Mouse (Mus musculus) hindbrain, embryonic 14.5 days (tissue): ENCODE data around the gene Cenpo. TPM values are rescaled to one million over a fixed set of nuclear protein-coding genes. Genes with fewer than 3 reads are reported as not detected.
"Not testable (repeated sequence)": the region's sequence is repeated elsewhere in the genome, so short reads cannot be mapped to it uniquely, and the experiment has no call there.

Experiments used
- ATAC-seq: fragments of 200-750 bp; cut with Nextera tagmentation; 2 replicates; pipeline ENCODE4 v1.8.0; 2017; ENCODE audit warnings: moderate number of reproducible peaks, mild to moderate bottlenecking, moderate TSS enrichment, moderate library complexity; ENCODE audit not compliant: low FRiP score
- DNase-seq: peaks from one replicate; pipeline ENCODE4 v3.0.0-alpha.2; 2015; ENCODE audit warnings: low spot score
- H3K27ac ChIP-seq: fragments of 300-500 bp; sonication (generic); 2 replicates; pipeline ENCODE4 v1.5.1; 2014; ENCODE audit warnings: mild to moderate bottlenecking, moderate library complexity
- H3K27me3 ChIP-seq: fragments of 300-500 bp; sonication (generic); 2 replicates; pipeline ENCODE4 v1.6.1; 2014; ENCODE audit warnings: mild to moderate bottlenecking, low read length, mixed read lengths; ENCODE audit not compliant: control insufficient read depth, insufficient read depth
- H3K36me3 ChIP-seq: fragments of 300-500 bp; sonication (generic); replicated peaks from 2 replicates; pipeline ENCODE4 v1.6.1; 2014; ENCODE audit not compliant: control insufficient read depth, insufficient read depth
- H3K4me1 ChIP-seq: fragments of 300-500 bp; sonication (generic); replicated peaks from 2 replicates; pipeline ENCODE4 v1.6.1; 2014; ENCODE audit warnings: antibody characterized with exemption, low read length, mixed read lengths; ENCODE audit not compliant: control insufficient read depth, insufficient read depth
- H3K4me2 ChIP-seq: fragments of 300-500 bp; sonication (generic); replicated peaks from 2 replicates; pipeline ENCODE4 v1.6.1; 2014; ENCODE audit warnings: mild to moderate bottlenecking, moderate library complexity
- H3K4me3 ChIP-seq: fragments of 300-500 bp; sonication (generic); replicated peaks from 2 replicates; pipeline ENCODE4 v1.5.1; 2014; ENCODE audit warnings: mild to moderate bottlenecking, low read length
- H3K9ac ChIP-seq: fragments of 300-500 bp; sonication (generic); 2 replicates; pipeline ENCODE4 v1.6.1; 2014
- H3K9me3 ChIP-seq: fragments of 300-500 bp; sonication (generic); 2 replicates; pipeline ENCODE4 v1.6.1; 2016; ENCODE audit warnings: low read length; ENCODE audit not compliant: control insufficient read depth
- WGBS: fragments of 180-500 bp; shearing (Covaris S2); extraction: QIAGEN DNeasy Blood & Tissue Kit; methylation state at CpG from one replicate; pipeline ENCODE4 v1.1.7; 2014; 5-methylcytosine and 5-hydroxymethylcytosine counted together
- polyA plus RNA-seq: library from polyadenylated mRNA; unstranded; fragments of >200 nt; fragmentation: Nextera tagmentation; extraction: Ambion mirVana; gene quantifications from 2 replicates; pipeline ENCODE4 v1.2.1, GENCODE M21; 2014

The Cenpo gene
- polyA plus RNA-seq, 1 experiment from 2014 or later, result 6.2 TPM

- no peak overlapping the region for H3K9ac ChIP-seq
- H3K9me3 ChIP-seq, result no peaks in the 10 kb centered on the region
- WGBS, result 78% methylated on average over 2 of the region's 2 CpGs
- peaks cover 14% of the 10 kb centered on the region for H3K36me3 ChIP-seq
- no peaks in the 10 kb centered on the region for H3K27me3 ChIP-seq
- no peak overlapping the region for H3K4me2 ChIP-seq
- no peaks in the 10 kb centered on the region for H3K4me1 ChIP-seq
- no peak overlapping the region for H3K4me3 ChIP-seq
- DNase-seq (no peak), ATAC-seq (no peak)
- H3K27ac ChIP-seq, result no peak overlapping the region
Observed at GRCm38 (mm10) chr12:4243805-4244204, 9.7 kb upstream of the Cenpo start.

DNA sequence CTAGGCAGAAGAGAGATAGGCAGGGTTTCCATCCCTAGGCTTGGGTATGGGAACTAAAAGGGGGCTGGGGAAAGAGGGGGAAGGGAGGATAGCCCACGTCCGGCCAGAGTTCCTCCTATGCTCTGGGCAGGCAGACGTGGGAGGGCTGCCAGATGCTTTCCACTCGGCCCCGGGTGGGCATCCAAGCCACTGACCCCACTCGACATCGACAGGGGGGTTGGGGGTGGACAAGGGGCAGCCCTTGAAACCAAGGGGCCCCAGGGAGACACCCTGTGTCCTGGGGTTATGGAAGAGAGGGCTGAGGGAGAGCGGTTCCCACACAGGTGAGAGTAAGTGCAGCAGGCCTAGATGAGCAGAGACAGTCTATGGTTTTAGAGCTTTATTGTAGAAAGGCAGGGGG is 6.2 kb upstream of the Cenpo start:
- WGBS, result 71% methylated on average over 8 of the region's 8 CpGs
- not testable (repeated sequence) for ATAC-seq, H3K36me3 ChIP-seq

GRCm38 (mm10) chr12:4237481-4237880 is 3.4 kb upstream of the Cenpo start:
- 94% methylated on average over 15 of the region's 15 CpGs for WGBS
- Histone ChIP-seq H3K27ac (no peak overlapping the region), H3K27me3 (no peaks in the 10 kb centered on the region), H3K9me3 (no peaks in the 10 kb centered on the region), H3K9ac (no peak overlapping the region), H3K4me1 (peaks cover 14% of the 10 kb centered on the region), H3K4me2 (no peak overlapping the region), H3K36me3 (peaks cover 6% of the 10 kb centered on the region; the same call in 1 of the 2 replicates), H3K4me3 (no peak overlapping the region)
- DNase-seq (no peak), ATAC-seq (no peak)

More for the DNA sequence above, 6.2 kb upstream of the Cenpo start:
- H3K4me2 ChIP-seq, H3K27me3 ChIP-seq, DNase-seq, H3K9ac ChIP-seq, H3K4me1 ChIP-seq, H3K27ac ChIP-seq, H3K4me3 ChIP-seq, H3K9me3 ChIP-seq: not testable (repeated sequence)

DNA sequence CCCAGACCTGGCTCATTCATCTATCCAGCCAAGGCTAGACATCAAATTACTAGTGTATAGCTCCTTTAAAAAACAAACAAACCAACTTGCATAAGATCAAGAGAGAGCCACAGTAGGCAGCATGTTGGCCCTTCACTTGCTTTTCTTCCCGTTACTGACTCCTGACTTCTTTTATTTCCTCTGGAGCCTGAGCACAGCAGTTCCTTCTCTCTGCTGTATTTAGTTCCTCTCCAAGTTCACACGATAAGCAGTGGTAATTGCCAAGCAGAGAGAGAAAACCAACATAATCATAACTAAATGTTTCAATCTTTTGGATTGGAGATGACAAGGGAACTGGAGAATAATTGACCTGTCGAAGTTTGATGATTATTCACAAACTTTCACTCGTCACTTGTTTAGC is 1.3 kb downstream of the Cenpo start:
- Histone ChIP-seq H3K4me1 (peaks cover 16% of the 10 kb centered on the region), H3K9me3 (no peaks in the 10 kb centered on the region), H3K27me3 (no peaks in the 10 kb centered on the region), H3K27ac (no peak overlapping the region), H3K4me2 (peak overlapping the region; percentile 71), H3K9ac (no peak overlapping the region), H3K4me3 (peak overlapping the region; percentile 55; the same call in 1 of the 2 replicates), H3K36me3 (peaks cover 11% of the 10 kb centered on the region; the same call in 1 of the 2 replicates)
- ATAC-seq (no peak), DNase-seq (no peak)
- 60% methylated on average over 4 of the region's 4 CpGs for WGBS

- Histone ChIP-seq H3K9ac (no peak overlapping the region), H3K4me2 (no peak overlapping the region), H3K4me3 (no peak overlapping the region), H3K4me1 (peaks cover 16% of the 10 kb centered on the region), H3K27me3 (no peaks in the 10 kb centered on the region), H3K36me3 (0 out of 2 replicates have a peak, but pooled peaks cover 14% of the 10 kb centered on the region), H3K27ac (no peak overlapping the region), H3K9me3 (no peaks in the 10 kb centered on the region)
- WGBS, result 93% methylated on average over 7 of the region's 7 CpGs
- DNase-seq (no peak), ATAC-seq (no peak)
Observed at GRCm38 (mm10) chr12:4230156-4230555, 3.9 kb downstream of the Cenpo start.

- Histone ChIP-seq H3K9me3 (no peaks in the 10 kb centered on the region), H3K27ac (no peak overlapping the region), H3K4me3 (no peak overlapping the region), H3K27me3 (no peaks in the 10 kb centered on the region), H3K4me1 (no peaks in the 10 kb centered on the region), H3K36me3 (peaks cover 68% of the 10 kb centered on the region), H3K4me2 (no peak overlapping the region), H3K9ac (no peak overlapping the region)
- DNase-seq (no peak), ATAC-seq (no peak)
- 61% methylated on average over 8 of the region's 8 CpGs for WGBS
Observed at GRCm38 (mm10) chr12:4212908-4213307, 21.2 kb downstream of the Cenpo start.

DNA sequence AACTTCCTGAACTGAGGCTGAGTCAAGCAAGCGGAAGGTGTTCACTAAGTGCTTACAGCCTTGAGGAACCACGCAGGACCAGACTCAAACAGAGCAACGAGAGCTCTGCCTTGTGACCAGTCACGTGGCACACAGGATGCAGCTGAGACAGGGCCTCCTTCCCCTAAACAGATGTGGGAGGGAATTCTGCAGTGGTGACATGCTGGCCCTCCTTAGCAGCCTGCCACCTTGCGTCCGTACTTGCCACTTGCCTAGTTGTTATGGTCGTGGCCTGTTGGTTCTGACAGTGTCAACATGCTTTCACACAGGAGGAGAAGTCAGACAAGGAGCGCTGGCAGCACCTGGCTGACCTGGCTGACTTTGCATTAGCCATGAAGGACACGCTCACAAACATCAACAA is 22.9 kb downstream of the Cenpo start:
- Histone ChIP-seq H3K27me3 (no peaks in the 10 kb centered on the region), H3K4me3 (no peak overlapping the region), H3K36me3 (peaks cover 73% of the 10 kb centered on the region), H3K27ac (no peak overlapping the region), H3K4me2 (no peak overlapping the region), H3K9ac (no peak overlapping the region), H3K9me3 (no peaks in the 10 kb centered on the region), H3K4me1 (no peaks in the 10 kb centered on the region)
- ATAC-seq, result no peak
- DNase-seq, result no peak
- whole genome bisulfite sequencing, result 86% methylated on average over 9 of the region's 9 CpGs

DNA sequence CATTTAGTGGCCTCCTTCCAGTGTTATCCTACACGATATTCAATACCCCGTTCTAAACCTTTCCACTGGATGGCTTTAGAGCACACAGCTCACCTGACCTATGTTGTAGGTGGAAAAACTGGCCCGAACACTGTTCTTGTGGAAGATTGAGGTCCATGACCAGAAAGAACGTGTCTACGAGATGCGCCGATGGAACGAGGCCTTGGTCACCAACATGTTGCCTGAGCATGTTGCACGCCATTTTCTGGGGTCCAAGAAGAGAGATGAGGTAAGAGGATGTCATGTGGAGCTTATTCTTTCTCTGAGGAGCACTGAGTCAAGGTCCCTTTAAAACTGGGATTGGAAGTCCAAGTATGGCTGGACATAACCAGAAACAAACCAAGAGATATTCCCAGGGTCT is 24.9 kb downstream of the Cenpo start:
- 97% methylated on average over 9 of the region's 9 CpGs for WGBS
- H3K4me2 ChIP-seq, result no peak overlapping the region
- H3K27ac ChIP-seq, result no peak overlapping the region
- no peaks in the 10 kb centered on the region for H3K9me3 ChIP-seq
- H3K4me1 ChIP-seq, result no peaks in the 10 kb centered on the region
- H3K36me3 ChIP-seq, result peaks cover 60% of the 10 kb centered on the region
- H3K9ac ChIP-seq, result no peak overlapping the region
- no peak overlapping the region for H3K4me3 ChIP-seq
- ATAC-seq, result no peak
- no peaks in the 10 kb centered on the region for H3K27me3 ChIP-seq
- no peak for DNase-seq

DNA sequence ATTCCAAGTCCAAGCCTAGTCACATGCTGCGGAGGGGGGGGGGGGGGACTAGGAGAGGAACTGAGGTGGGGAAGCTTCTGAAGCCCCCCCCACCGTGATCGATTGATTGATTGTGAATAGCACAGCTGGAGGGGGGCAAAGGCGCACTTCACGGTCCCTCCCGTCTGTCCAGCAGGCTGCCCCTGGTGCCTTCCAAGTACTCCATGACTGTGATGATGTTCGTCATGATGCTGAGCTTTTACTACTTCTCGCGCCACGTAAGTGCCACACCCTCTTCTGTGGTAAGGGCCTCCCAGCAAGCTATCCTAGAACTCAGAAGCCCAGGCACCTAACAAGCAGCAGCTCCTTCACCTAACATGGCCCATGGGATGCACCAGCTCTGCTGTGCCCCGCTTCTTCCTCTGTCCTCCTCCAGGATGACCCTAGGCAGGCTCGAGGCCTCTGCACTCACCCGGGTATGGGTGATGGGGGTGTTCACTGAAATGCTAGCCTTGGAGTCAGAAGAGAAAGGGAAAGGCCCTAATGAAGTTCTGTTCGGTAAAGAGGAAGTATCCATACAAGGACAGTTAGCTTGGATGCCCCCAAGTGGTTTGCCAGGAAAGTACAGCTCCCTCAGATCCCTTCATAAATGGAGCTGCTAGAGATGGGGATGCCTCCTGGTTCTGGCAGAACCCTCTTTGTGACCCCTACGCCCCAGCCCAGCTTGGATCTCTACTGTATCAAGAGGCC is 25.5 kb downstream of the Cenpo start:
- no peak overlapping the region for H3K4me3 ChIP-seq
- H3K27ac ChIP-seq, result no peak overlapping the region
- no peak for ATAC-seq
- H3K4me1 ChIP-seq, result no peaks in the 10 kb centered on the region
- H3K27me3 ChIP-seq, result no peaks in the 10 kb centered on the region
- no peaks in the 10 kb centered on the region for H3K9me3 ChIP-seq
- 75% methylated on average over 15 of the region's 15 CpGs for WGBS
- H3K9ac ChIP-seq, result no peak overlapping the region
- peak; percentile 61 for DNase-seq
- H3K4me2 ChIP-seq, result no peak overlapping the region
- peaks cover 59% of the 10 kb centered on the region for H3K36me3 ChIP-seq

DNA sequence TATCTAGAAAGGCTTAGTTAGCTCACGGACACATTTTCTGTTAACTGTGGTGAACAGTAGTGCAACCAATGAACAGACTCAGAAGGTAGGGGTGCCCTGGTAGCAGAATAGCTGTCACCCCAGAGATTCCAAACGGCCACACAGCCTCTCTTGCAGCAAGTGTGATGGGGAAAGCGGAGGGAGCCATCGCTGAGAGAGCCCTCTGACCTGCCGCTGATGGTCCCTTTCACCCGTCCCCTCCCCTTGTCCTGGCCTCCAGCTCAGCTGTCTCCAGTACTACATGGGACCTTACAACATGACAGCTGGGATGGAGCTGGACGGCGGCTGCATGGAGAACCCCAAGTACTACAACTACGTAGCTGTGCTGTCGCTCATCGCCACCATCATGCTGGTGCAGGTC is 28.0 kb downstream of the Cenpo start:
- Histone ChIP-seq H3K4me3 (no peak overlapping the region), H3K4me1 (no peaks in the 10 kb centered on the region), H3K27ac (no peak overlapping the region), H3K9ac (no peak overlapping the region), H3K27me3 (no peaks in the 10 kb centered on the region), H3K9me3 (no peaks in the 10 kb centered on the region), H3K36me3 (peaks cover 52% of the 10 kb centered on the region), H3K4me2 (no peak overlapping the region)
- 96% methylated on average over 11 of the region's 11 CpGs for WGBS
- DNase-seq, result no peak
- no peak for ATAC-seq
